Mouse (Mus musculus): ENCODE measurements at regions not wholly inside any gene's neighbourhood (a gene's known extent, or its start where the extent isn't known, plus 50 kb on each side); places are given as distances from the start of the nearest gene placed in this dataset.

DNA sequence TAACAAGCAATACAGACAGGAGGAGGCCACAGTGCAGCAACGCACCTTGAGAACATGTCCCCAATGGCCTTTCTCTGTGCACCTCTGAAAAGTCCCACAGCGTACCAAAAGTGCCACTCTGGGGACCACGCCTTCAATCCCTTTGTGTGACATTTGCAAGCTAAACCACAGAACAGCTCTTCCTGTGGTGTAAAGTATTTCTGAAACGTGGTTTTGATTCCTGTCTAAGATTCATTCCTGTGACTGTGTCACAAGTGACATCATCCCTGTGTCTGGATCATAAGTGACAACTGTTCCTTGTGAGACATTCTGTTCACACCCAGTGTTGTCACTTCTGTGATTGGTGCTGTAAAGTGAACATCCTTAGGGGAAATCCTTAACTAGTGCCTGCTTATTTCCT, 251.6 kb upstream of the Bmper start:
- TF ChIP-seq POLR2A (IDR thresholded peaks at IDR 0.05; ENCODE audit: borderline replicate concordance, extremely low read depth, low read depth, low read length) (no peak), CTCF (IDR thresholded peaks at IDR 0.05; ENCODE audit: insufficient read depth, low read length) (no peak)
